Mouse (Mus musculus) midbrain, embryonic 12.5 days (tissue): ENCODE data around the gene Syn3. TPM values are rescaled to one million over a fixed set of nuclear protein-coding genes. Genes with fewer than 3 reads are reported as not detected.

ENCODE experiments used
- ATAC-seq: fragments of 200-750 bp; cut with Nextera tagmentation; 2 replicates; pipeline ENCODE4 v1.8.0; 2017; ENCODE audit warnings: low read depth, moderate TSS enrichment, moderate library complexity; ENCODE audit not compliant: low FRiP score
- H3K27ac ChIP-seq: fragments of 300-500 bp; sonication (generic); replicated peaks from 2 replicates; pipeline ENCODE4 v1.5.1; 2016; ENCODE audit warnings: mild to moderate bottlenecking
- H3K27me3 ChIP-seq: fragments of 300-500 bp; sonication (generic); 2 replicates; pipeline ENCODE4 v1.6.1; 2016; ENCODE audit warnings: mild to moderate bottlenecking
- H3K36me3 ChIP-seq: fragments of 300-500 bp; sonication (generic); 2 replicates; pipeline ENCODE4 v1.6.1; 2016
- H3K4me1 ChIP-seq: fragments of 300-500 bp; sonication (generic); 2 replicates; pipeline ENCODE4 v1.6.1; 2016
- H3K4me2 ChIP-seq: fragments of 300-500 bp; sonication (generic); replicated peaks from 2 replicates; pipeline ENCODE4 v1.6.1; 2016; ENCODE audit warnings: mild to moderate bottlenecking, moderate library complexity
- H3K4me3 ChIP-seq: fragments of 300-500 bp; sonication (generic); 2 replicates; pipeline ENCODE4 v1.5.1; 2016; ENCODE audit warnings: mild to moderate bottlenecking
- H3K9ac ChIP-seq: fragments of 300-500 bp; sonication (generic); replicated peaks from 2 replicates; pipeline ENCODE4 v1.6.1; 2016; ENCODE audit warnings: mild to moderate bottlenecking, moderate library complexity
- H3K9me3 ChIP-seq: fragments of 300-500 bp; sonication (generic); 2 replicates; pipeline ENCODE4 v1.6.1; 2016; ENCODE audit warnings: mild to moderate bottlenecking
- WGBS: fragments of 180-500 bp; shearing (Covaris S2); methylation state at CpG from one replicate; pipeline ENCODE4 v1.1.7; 2016; 5-methylcytosine and 5-hydroxymethylcytosine counted together
- polyA plus RNA-seq: library from polyadenylated mRNA; unstranded; fragments of >200 nt; fragmentation: Nextera tagmentation; extraction: Ambion mirVana; gene quantifications from 2 replicates; pipeline ENCODE4 v1.2.1, GENCODE M21; 2016

Syn3 gene
- polyA plus RNA-seq, 1 experiment from 2014 or later = 7.3 TPM

DNA sequence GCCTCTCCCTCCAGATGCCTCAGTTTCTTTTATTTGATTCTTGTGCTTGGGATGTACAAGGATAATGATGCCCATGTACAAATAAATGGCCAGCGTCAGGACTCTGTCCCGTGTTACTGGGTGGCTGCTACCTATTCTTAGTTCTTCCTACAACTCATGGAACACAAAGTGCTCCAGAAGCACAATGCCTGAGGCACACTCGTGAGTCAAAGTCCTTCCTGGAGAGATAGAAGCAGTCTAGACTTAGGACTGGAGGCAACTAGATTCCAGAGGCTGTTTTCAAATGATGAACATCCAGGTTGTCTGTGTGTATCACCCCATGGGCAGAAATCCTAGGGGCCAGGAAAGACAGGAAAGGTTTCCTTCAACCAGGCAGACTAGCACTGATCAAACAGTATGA, 427.9 kb downstream of the Syn3 start:
- Histone ChIP-seq H3K9me3 (0 out of 2 replicates have a peak, but pooled peaks cover 6% of the 10 kb centered on the region), H3K27ac (no peak overlapping the region), H3K4me3 (no peak overlapping the region), H3K36me3 (0 out of 2 replicates have a peak, but pooled peaks cover 2% of the 10 kb centered on the region), H3K4me2 (no peak overlapping the region), H3K27me3 (no peaks in the 10 kb centered on the region), H3K4me1 (peaks cover 10% of the 10 kb centered on the region), H3K9ac (no peak overlapping the region)
- no peak for ATAC-seq
- 82% methylated on average over 3 of the region's 3 CpGs for WGBS

DNA sequence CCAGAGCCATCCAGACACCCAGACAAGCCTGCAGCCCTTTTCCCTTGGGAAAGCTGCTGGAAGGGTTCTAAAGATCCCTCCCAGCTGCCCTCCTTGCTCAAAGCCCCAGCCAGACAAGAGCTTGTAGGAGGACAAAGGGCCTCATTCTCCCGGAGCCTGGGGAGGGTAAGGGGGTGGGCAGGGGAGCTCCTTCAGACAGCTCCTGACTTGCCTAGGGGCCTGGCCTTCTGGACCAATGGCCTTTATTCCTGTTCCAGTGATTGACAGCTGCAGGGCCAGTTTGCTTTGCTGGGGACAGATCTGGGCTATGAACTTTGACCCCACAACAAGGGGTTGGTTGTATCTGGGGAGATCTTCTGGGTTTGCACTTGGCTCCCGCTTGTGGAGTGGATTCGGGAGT, 429.4 kb downstream of the Syn3 start:
- peaks cover 10% of the 10 kb centered on the region for H3K4me1 ChIP-seq
- 0 out of 2 replicates have a peak, but pooled peaks cover 6% of the 10 kb centered on the region for H3K9me3 ChIP-seq
- no peak overlapping the region for H3K4me2 ChIP-seq
- H3K27me3 ChIP-seq = no peaks in the 10 kb centered on the region
- no peak overlapping the region for H3K4me3 ChIP-seq
- no peak overlapping the region for H3K9ac ChIP-seq
- 0 out of 2 replicates have a peak, but pooled peaks cover 2% of the 10 kb centered on the region for H3K36me3 ChIP-seq
- peak overlapping the region; percentile 49 for H3K27ac ChIP-seq
- 12% methylated on average over 3 of the region's 3 CpGs for WGBS
- peak; percentile 75 for ATAC-seq

- Histone ChIP-seq H3K27ac (no peak overlapping the region), H3K9ac (no peak overlapping the region), H3K9me3 (no peaks in the 10 kb centered on the region), H3K27me3 (no peaks in the 10 kb centered on the region), H3K4me3 (no peak overlapping the region), H3K36me3 (0 out of 2 replicates have a peak, but pooled peaks cover 2% of the 10 kb centered on the region), H3K4me2 (no peak overlapping the region), H3K4me1 (peaks cover 10% of the 10 kb centered on the region)
- ATAC-seq = no peak
- WGBS = 73% methylated on average over 10 of the region's 10 CpGs
These were observed 430.8 kb downstream of the Syn3 start for GRCm38 (mm10) chr10:86067911-86068310.

GRCm38 (mm10) chr10:86066651-86067050, 432.0 kb downstream of the Syn3 start:
- Histone ChIP-seq H3K4me2 (no peak overlapping the region), H3K36me3 (0 out of 2 replicates have a peak, but pooled peaks cover 2% of the 10 kb centered on the region), H3K9ac (no peak overlapping the region), H3K27me3 (no peaks in the 10 kb centered on the region), H3K9me3 (no peaks in the 10 kb centered on the region), H3K4me1 (peaks cover 10% of the 10 kb centered on the region), H3K27ac (no peak overlapping the region), H3K4me3 (no peak overlapping the region)
- ATAC-seq = no peak
- WGBS = 82% methylated on average over 5 of the region's 5 CpGs

DNA sequence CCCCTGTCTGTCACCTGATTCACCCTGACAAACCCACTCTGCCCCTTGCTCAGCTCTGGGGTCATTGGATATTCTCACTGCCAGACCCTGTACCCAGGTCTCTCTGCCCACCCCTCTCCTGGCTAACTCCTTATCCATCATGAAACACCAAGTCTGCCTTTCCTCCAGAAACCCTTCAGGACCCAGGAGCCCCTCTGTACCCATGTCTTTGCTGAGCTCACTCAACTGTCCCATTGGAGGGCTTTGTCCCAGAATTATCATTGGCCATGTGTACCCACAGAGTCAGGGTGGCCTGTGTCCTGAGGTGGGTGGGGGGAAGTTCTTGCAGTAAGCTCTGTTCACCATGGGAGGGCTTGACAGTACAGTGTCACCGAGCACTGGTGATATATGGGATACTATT, 433.0 kb downstream of the Syn3 start:
- Histone ChIP-seq H3K27ac (no peak overlapping the region), H3K9me3 (no peaks in the 10 kb centered on the region), H3K4me3 (no peak overlapping the region), H3K4me1 (peaks cover 10% of the 10 kb centered on the region), H3K4me2 (no peak overlapping the region), H3K9ac (no peak overlapping the region), H3K36me3 (no peaks in the 10 kb centered on the region), H3K27me3 (no peaks in the 10 kb centered on the region)
- WGBS = 88% methylated on average over 1 of the region's 1 CpGs
- ATAC-seq = no peak

GRCm38 (mm10) chr10:86064937-86065336, 433.8 kb downstream of the Syn3 start:
- 11% methylated on average over 4 of the region's 4 CpGs for WGBS
- Histone ChIP-seq H3K4me3 (no peak overlapping the region), H3K36me3 (no peaks in the 10 kb centered on the region), H3K4me2 (no peak overlapping the region), H3K9me3 (no peaks in the 10 kb centered on the region), H3K9ac (no peak overlapping the region), H3K27me3 (no peaks in the 10 kb centered on the region), H3K27ac (no peak overlapping the region), H3K4me1 (peaks cover 10% of the 10 kb centered on the region)
- peak; percentile 74 for ATAC-seq

DNA sequence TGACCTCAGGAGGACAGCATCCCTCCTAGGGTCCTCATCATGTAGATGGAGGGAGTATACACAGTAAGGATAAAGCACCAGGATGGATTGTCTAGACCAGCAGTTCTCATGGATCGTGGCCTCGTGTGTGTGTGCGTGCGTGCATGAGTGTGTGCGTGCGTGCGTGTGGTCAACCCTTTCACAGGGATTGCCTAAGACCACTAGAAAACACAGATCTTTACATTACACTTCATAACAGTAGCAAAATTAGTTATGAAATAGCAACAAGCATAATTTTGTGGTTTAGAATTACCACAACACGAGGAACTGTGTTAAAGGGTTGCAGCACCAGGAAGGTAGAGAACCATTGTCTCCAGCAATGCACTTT, 435.7 kb downstream of the Syn3 start:
- Histone ChIP-seq H3K9me3 (no peaks in the 10 kb centered on the region), H3K4me1 (no peaks in the 10 kb centered on the region), H3K9ac (no peak overlapping the region), H3K36me3 (no peaks in the 10 kb centered on the region), H3K4me2 (no peak overlapping the region), H3K27me3 (no peaks in the 10 kb centered on the region), H3K27ac (no peak overlapping the region), H3K4me3 (no peak overlapping the region)
- WGBS = 93% methylated on average over 8 of the region's 8 CpGs
- no peak for ATAC-seq

GRCm38 (mm10) chr10:86062261-86063017, 436.3 kb downstream of the Syn3 start:
- Histone ChIP-seq H3K4me2 (no peak overlapping the region), H3K4me1 (no peaks in the 10 kb centered on the region), H3K9me3 (no peaks in the 10 kb centered on the region), H3K27me3 (no peaks in the 10 kb centered on the region), H3K36me3 (no peaks in the 10 kb centered on the region), H3K27ac (no peak overlapping the region), H3K4me3 (no peak overlapping the region), H3K9ac (no peak overlapping the region)
- 67% methylated on average over 5 of the region's 5 CpGs for WGBS
- no peak for ATAC-seq

- Histone ChIP-seq H3K27ac (no peak overlapping the region), H3K36me3 (0 out of 2 replicates have a peak, but pooled peaks cover 5% of the 10 kb centered on the region), H3K4me2 (no peak overlapping the region), H3K9me3 (no peaks in the 10 kb centered on the region), H3K27me3 (no peaks in the 10 kb centered on the region), H3K9ac (no peak overlapping the region), H3K4me1 (no peaks in the 10 kb centered on the region), H3K4me3 (no peak overlapping the region)
- ATAC-seq = no peak
- 60% methylated on average over 3 of the region's 3 CpGs for WGBS
These were observed 438.4 kb downstream of the Syn3 start for GRCm38 (mm10) chr10:86060267-86060666.

- 54% methylated on average over 2 of the region's 2 CpGs for WGBS
- H3K36me3 ChIP-seq = 0 out of 2 replicates have a peak, but pooled peaks cover 5% of the 10 kb centered on the region
- no peaks in the 10 kb centered on the region for H3K4me1 ChIP-seq
- no peak overlapping the region for H3K4me2 ChIP-seq
- no peak overlapping the region for H3K27ac ChIP-seq
- no peak for ATAC-seq
- H3K4me3 ChIP-seq = no peak overlapping the region
- no peaks in the 10 kb centered on the region for H3K9me3 ChIP-seq
- H3K9ac ChIP-seq = no peak overlapping the region
- H3K27me3 ChIP-seq = no peaks in the 10 kb centered on the region
These were observed 441.0 kb downstream of the Syn3 start for GRCm38 (mm10) chr10:86057712-86058111.

DNA sequence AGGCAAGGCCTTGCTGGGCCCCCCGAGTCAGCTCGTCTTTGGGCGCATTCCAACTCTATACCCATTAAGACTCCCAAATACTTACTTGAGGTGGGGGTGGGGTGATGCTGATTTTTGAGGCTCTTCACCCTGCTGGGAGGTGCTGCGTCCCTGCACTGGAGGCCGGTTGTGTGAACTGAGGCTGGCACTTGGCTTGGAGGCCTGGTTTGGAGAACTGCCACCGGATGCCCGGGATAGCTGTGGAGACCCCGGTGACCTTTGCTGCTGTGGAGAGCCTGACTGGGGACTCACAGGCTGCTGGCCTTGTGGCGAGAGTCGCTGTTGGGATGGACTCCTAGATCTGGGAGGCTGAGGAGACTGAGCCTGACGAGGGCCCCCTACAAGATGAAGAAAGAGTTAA, 441.4 kb downstream of the Syn3 start:
- 0 out of 2 replicates have a peak, but pooled peaks cover 5% of the 10 kb centered on the region for H3K36me3 ChIP-seq
- no peak overlapping the region for H3K4me3 ChIP-seq
- H3K4me1 ChIP-seq = no peaks in the 10 kb centered on the region
- ATAC-seq = no peak
- H3K9ac ChIP-seq = no peak overlapping the region
- H3K27ac ChIP-seq = no peak overlapping the region
- H3K9me3 ChIP-seq = no peaks in the 10 kb centered on the region
- no peak overlapping the region for H3K4me2 ChIP-seq
- 90% methylated on average over 11 of the region's 11 CpGs for WGBS
- no peaks in the 10 kb centered on the region for H3K27me3 ChIP-seq

GRCm38 (mm10) chr10:86056297-86056903, 442.3 kb downstream of the Syn3 start:
- H3K36me3 ChIP-seq = 0 out of 2 replicates have a peak, but pooled peaks cover 5% of the 10 kb centered on the region
- H3K4me1 ChIP-seq = no peaks in the 10 kb centered on the region
- ATAC-seq = no peak
- no peak overlapping the region for H3K4me3 ChIP-seq
- WGBS = 85% methylated on average over 8 of the region's 8 CpGs
- H3K27ac ChIP-seq = no peak overlapping the region
- H3K27me3 ChIP-seq = no peaks in the 10 kb centered on the region
- no peak overlapping the region for H3K4me2 ChIP-seq
- H3K9me3 ChIP-seq = no peaks in the 10 kb centered on the region
- H3K9ac ChIP-seq = no peak overlapping the region
